Mouse (Mus musculus): ENCODE data around the gene A230072I06Rik. TPM values are rescaled to one million over a fixed set of nuclear protein-coding genes. Genes with fewer than 3 reads are reported as not detected.

The A230072I06Rik gene
- total and polyA plus RNA-seq, 2 experiments from 2014 or later = 0.48 TPM; not detected in 1

DNA sequence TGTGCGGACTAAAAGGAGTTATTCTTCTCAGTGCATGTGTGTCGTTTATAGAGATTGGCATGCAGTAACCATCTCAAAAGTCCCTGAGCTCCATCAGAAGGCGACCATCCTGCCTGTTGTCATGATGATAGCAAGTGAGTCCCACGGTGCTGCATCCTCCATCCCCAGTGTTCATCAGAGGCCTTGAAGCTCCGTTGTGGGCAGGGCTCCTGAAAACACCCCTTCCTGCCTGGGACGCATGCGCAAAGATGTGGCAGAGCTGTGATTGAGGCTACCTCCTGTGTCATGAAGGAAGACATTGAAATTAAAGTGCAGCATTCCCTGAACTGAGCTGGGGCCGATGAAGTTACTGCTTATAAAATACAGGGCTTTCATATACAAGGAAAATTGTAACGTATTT, 49.9 kb downstream of the A230072I06Rik start:
- Histone ChIP-seq H3K4me3 (ENCODE audit: low read depth, low read length) (no peak overlapping the region), H3K36me3 (ENCODE audit: insufficient read depth) (no peaks in the 10 kb centered on the region), H3K9ac (peak overlapping the region; percentile 37), H3K27me3 (ENCODE audit: insufficient read depth, low read length) (peaks cover 11% of the 10 kb centered on the region), H3K4me2 (ENCODE audit: low read depth) (peak overlapping the region; percentile 41), H3K4me1 (ENCODE audit: insufficient read depth) (peaks cover 29% of the 10 kb centered on the region), H3K27ac (ENCODE audit: low read depth, low read length) (peak overlapping the region; percentile 76), H3K9me3 (ENCODE audit: low read length) (no peaks in the 10 kb centered on the region)
- peak; percentile 70 for DNase-seq
- TF ChIP-seq CTCF (IDR thresholded peaks at IDR 0.05; ENCODE audit: low read depth) = no peak
- peak; percentile 38; the same call in 1 of the 2 replicates for ATAC-seq
- WGBS = 42% methylated on average over 9 of the region's 9 CpGs

- Histone ChIP-seq H3K27ac (ENCODE audit: low read depth, low read length) (peak overlapping the region; percentile 37; the same call in 1 of the 2 replicates), H3K36me3 (ENCODE audit: insufficient read depth) (no peaks in the 10 kb centered on the region), H3K4me3 (ENCODE audit: low read depth, low read length) (no peak overlapping the region), H3K27me3 (ENCODE audit: insufficient read depth, low read length) (peaks cover 11% of the 10 kb centered on the region), H3K9me3 (ENCODE audit: low read length) (no peaks in the 10 kb centered on the region), H3K9ac (no peak overlapping the region), H3K4me1 (ENCODE audit: insufficient read depth) (peaks cover 27% of the 10 kb centered on the region; the same call in 1 of the 2 replicates), H3K4me2 (ENCODE audit: low read depth) (no peak overlapping the region)
- peak; percentile 24 for ATAC-seq
- TF ChIP-seq CTCF (IDR thresholded peaks at IDR 0.05; ENCODE audit: low read depth) = peak; percentile 39
- WGBS = 27% methylated on average over 8 of the region's 8 CpGs
- DNase-seq = peak; percentile 67
Measured at GRCm38 (mm10) chr8:12330066-12330465, 51.4 kb downstream of the A230072I06Rik start.

Other genes with a start within 250 kb of the A230072I06Rik start
- gene Sox1, start 116.5 kb downstream of the A230072I06Rik start, total RNA-seq (2014; rRNA removed) = 22.5 and 36.5 TPM in 2 replicates
- gene Sox1, start 116.5 kb downstream of the A230072I06Rik start, polyA plus RNA-seq (2015; fragmentation: Nextera tagmentation; extraction: Ambion mirVana) = 2.6 and 4.3 TPM in 2 replicates